Mouse (Mus musculus) thymus, postnatal 25 days (tissue): Measurements from ENCODE around the gene Grin2b.

Source experiments
- DNase-seq: peaks from one replicate; pipeline ENCODE4 v3.0.0; 2022

Gene Grin2b

DNA sequence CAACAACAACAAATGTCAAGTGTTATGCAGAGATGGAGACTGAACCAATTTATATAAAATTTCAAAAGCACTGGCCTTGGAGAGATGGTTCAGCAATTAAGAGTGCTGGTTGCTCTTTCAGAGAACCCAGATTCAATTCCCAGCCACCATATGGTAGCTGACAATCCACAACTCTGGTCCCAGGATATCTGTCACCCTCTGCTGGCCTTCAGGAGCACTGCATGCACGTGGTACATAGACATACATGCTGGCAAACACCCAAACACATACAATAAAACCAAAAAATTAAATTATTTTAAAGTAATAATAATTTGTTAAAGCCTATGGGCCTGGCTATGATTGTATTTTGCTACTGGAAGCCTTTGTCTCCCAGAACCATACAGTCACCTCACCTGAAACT, 77.0 kb downstream of the Grin2b start:
- no peak for DNase-seq

DNA sequence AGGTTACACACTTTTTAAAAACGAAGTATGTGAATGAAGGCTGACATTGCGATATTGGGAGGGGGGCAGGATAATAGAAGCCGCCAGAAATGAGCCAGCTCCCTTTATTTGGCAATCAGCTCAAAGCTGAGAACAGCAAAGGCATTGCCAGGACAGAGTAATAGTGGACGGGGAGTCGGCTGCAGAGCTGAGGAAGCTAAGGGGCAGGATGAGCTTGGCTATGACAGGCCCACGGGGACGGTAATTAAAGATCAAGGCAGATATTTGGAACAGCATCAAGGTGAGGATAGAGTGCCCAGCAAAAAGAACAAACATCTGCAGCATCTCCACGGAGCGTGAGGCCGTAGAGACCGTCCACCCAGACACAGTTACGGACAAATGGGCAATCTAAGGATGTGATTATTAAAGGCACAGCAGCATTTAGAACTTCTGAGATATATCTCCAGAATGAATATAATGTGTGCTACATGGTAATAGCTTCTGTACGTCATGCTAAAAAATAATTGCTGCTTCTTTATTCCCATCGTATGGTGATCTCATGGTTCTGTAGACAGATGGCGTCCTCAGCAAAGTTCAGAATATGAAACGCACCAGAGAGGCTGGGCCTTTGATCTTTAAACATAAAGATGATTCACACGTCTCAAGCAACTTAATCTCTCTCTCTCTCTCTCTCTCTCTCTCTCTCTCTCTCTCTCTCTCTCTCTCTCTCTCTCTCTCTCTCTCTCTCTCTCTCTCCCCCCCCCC, 93.1 kb downstream of the Grin2b start:
- no peak for DNase-seq

DNA sequence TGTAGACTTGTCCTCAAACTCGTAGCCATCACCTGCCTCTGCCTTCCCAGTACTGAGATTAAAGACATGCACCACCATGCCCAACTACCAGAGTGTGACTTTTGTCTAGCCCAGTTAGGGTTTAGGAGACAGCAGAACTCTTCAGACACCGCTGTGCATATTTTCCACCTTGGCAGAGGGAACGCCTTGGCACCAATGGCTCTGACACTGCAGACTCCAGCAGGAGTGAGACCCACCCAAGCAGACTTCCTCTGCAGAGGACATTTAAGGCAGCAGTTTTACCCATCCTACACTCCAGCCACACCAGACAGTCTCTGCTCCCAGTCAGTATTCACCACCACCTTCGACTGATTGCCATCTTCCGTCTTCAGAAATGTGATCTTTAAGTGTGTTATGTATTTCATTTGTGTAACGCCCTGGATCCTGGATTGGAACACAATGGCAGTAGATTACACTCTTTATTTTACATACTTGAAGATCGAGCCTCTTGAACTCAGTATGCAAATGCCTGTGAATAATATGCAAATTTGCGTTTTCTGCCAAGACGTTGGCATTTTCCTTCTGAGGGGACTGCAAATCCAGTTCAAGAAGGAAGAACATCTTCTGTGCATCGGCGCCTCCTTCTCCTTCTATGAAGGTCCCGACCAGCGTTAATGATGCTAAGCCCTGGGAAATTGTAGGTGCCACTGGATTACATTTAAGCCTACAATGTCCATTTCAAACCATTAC, 100.8 kb downstream of the Grin2b start:
- no peak for DNase-seq

DNA sequence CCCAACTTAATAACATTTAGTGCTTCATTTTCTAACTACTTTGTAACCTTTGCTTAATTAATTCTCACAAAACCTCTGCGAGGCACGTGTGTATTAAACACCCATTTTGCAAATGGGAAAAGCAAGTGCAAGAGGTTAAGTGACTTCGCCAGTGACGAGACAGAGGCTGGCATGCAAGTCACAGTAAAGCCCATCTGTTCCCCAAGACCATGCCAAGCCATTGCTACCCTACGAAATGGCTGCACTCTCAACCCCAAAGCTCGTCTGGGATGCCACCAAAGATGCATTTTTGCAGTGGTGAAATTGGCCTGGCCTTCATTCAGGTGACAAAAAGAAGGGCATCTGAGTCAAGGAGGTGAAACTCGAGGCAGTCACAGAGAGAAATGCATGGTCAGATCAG, 103.2 kb downstream of the Grin2b start:
- DNase-seq, result no peak

DNA sequence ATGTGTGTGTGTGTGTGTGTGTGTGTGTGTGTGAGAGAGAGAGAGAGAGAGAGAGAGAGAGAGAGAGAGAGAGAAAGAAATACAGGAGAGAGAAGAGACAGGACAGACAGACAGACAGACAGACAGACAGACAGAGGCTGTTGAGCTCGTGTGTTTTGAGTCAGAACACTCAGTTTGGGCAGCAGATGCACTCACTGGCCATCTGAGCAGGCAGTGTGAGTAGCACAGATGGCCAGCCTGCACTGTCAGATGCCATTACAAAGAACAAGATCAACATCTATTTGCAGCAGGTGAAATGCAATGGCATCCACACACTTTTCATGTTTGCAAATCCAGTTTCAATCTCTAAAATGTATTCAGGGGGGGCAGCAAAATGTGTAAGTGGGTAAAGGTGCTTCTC, 120.0 kb downstream of the Grin2b start:
- DNase-seq, result no peak

DNA sequence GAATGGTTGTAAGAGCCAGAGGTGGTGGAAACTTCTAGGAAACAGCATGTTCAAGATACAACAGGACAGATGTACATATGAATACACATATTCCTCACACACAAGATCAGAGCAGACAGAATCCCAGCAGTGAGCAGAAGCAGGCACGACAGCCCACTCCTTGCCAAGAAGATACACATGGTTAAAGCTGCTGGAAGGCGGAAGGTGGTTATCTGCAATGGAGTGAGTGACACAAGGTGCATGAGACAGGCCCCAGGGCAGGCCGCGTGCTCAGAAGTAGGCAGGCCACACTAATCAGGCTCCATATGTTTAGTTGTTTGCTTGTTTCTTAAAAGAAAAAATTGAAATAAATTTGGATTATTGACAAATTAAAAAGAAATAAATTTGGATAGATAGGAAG, 123.0 kb downstream of the Grin2b start:
- no peak for DNase-seq

DNA sequence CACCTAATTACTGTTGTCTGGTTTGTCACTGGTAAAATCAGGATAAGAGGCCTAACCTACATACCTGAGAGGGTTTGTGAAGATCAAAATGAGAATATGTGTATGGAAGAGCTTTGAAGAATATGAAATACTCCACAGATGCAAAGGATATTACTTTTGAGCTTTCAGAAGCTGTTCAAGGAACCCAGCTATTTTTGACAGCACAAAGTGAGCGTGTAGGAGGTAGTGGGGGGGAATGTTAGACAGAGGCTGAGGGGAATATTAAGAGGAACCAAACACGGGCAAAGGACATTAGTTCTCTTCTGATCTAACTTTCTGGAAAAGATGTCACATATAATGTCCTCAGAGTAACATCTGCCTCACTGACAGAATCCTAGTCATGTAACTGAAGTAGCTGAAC, 125.2 kb downstream of the Grin2b start:
- DNase-seq, result no peak

DNA sequence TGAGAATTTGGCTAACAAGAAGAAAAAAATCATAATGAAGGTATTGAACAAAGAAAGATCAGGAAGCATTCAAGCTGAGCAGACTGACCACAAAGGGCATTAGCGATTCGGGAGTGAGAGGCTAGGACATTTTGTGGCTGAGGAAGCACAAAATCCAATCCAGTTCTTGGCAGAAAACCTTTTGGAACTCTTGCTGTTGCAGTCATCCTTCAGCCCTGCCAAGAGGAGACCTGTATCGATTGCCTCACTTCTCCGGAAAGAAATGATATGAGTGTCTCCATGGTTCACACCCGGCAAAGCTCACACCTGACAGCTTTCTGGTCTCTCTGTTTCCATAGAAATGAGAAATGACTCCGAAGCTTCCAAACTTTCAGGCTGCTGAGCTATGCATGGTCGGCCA, 127.2 kb downstream of the Grin2b start:
- no peak for DNase-seq

DNA sequence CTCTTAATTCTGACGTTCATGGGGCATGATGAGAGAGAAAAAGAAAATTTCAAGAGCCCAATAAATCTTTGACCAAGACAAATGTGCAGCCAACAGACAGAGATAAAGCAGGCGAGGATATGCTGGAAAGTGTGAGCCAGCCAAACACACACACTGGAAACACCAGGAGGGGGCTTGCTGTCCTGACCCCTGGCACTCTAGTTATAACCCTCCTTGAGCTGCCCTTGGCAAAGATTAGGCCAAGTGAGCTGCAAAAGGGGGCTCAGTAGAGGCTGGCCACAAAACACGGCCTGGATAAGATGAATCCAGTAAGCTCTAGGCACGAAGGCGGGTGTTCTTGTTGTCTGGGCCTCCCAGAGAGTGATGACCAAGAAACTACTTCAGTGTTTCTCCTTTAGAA, 128.8 kb downstream of the Grin2b start:
- no peak for DNase-seq

DNA sequence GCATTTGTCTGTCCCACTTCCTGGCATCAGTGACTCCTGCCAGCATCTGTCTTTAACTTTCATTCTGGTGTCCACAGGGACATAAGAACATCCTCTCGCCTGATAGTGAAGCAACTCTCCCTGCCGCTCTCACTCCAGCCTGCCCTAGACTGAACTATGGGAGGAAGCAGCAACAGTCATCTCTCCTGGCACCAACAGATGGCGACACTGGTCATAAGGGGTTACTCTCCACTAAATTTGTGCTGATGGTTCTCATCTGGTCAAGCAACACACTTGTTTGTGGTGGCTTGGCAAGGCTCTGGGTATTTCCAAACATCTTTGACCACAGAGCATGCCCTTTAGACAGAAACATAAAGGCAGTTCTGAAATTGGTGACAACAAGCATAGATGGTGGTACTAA, 130.9 kb downstream of the Grin2b start:
- no peak for DNase-seq

DNA sequence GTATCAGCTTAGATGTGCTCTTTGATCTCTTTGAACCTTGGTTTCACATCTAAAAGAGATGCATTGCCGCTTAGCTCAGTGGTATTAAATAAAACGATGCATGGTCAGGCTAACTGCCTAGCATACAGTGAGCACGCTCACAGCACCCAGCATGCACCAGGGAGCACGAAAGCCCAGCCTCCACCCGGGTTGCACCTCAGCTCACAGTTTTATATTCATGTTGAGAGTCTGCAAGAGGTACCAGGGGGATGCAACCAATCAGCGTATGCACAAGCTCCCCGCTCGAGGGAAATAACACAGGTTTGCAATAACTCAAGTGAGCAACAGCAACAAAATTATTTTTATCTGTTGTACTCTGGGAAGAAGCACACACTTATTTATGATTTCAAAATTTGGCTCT, 131.5 kb downstream of the Grin2b start:
- DNase-seq, result no peak

DNA sequence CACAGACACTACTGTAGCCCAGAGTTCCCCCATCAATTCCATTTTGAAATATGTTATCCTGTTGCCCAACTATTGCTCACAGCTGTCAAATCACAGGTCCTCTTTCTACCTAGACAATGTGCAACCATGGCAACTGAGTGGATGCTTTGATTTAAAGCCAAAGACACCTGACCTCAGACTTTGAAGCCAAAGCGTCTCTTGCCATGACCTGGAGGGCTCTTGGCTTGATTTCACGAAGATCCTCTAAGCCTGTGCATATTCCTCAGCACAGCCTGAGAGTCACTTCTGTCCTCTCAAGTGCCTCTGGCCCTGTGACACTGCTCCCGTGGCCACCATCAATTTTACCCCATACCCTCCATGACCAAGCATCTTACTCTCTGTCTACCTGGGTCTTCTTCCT, 132.4 kb downstream of the Grin2b start:
- no peak for DNase-seq

DNA sequence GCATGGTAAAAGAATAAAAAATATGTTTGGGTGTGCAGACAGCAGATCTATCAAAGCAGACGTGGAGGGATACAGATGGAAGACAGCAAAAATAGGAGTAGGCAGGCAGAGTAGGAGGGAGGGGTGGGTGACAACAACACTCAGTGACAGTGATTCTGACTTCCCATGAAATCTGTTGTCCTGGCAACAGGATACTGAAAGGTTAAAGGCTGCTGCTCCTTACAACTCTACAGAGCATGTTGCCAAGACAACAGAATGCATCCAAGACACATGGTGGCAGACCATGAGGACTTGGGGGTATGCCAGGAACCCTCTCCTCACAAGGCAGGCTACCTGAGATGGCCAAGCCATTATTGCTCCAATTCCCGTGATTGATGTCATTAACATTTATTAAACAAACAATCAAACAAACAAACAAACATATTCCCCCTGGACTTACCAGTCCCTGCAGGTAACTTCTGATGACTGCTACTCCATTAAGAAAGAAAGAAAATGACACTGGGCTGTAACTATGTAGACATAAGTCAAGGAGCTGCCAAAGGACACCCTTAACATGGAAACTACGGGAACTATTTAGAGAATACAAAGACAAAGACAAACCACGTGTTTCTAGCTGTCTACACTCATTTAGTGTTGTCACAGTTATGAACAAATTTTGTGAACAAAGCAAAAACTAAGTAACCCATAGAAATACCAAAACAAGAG, 143.9 kb downstream of the Grin2b start:
- DNase-seq, result no peak

DNA sequence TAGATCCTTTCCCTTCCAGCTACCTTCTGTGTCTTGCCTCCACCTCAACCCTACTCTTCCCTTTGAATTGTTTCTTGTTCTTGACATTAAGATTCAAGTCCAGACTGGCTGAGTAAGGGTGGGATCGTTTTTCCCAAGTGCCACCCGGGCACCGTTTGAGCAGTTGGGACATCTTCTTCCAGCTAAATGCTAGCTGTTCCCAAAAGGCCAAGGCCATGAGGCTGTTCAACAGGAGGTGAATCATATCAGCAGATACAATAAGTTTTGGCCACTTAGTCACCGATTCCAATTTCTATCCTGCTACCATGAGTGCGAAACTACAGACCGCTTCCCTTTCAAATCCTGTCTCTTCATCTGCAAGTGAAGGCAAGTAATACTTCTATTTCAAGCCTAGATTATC, 146.4 kb downstream of the Grin2b start:
- no peak for DNase-seq

DNA sequence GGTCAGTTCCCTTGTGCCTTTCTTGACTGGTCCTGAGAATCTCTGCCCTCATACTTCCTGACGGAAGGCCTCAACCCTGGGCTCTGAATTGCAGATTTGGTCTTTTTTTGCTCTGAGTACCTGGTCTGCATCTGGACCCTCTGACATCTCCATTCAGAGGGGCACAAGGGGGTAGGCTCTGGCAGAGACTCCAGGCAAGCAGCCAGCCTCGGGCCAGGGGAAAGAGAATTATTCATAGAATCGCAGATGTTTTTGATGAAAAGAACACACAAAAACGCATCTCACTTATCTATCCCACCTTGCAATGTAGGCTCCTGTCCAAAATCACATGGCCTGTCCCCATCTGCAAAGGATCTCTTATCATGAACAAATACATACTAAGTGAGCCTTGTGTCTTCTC, 147.5 kb downstream of the Grin2b start:
- DNase-seq, result no peak

DNA sequence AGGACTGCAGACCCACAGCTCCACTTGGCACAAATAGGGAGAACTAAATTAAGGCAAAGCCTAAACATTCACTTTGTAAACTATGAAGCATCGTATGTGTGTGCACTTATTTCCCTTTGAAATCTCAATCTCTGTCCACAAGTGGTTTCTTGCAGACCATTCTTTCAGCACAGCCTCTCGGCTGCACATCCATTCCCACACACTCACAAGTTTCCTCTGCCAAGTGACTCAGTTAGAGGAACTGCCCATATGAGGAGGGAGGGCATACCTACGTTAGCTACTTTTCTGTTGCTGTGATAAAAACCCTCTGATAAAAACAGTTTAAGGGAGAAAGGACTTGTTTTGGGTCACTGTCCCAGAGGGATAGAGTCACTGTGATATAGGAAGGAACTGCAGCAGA, 152.9 kb downstream of the Grin2b start:
- no peak for DNase-seq

DNA sequence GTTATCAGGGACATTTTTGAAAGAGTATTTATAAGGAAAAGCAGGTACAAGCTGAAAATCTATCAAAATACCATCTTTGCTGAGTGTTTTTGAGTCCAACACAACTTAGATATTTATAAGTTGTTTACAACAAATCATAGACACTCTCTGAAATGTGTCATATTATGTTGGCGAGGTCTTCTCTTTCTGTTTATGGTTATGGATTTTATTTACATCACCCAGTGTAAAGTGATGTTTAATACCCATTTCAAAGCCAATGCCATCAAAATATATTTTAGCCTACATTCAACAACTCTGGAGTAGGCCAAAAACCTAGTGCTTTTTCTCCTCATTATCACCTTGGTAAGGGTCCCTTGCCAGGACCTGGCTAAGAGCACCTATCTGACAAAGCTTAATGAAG, 154.3 kb downstream of the Grin2b start:
- no peak for DNase-seq

DNA sequence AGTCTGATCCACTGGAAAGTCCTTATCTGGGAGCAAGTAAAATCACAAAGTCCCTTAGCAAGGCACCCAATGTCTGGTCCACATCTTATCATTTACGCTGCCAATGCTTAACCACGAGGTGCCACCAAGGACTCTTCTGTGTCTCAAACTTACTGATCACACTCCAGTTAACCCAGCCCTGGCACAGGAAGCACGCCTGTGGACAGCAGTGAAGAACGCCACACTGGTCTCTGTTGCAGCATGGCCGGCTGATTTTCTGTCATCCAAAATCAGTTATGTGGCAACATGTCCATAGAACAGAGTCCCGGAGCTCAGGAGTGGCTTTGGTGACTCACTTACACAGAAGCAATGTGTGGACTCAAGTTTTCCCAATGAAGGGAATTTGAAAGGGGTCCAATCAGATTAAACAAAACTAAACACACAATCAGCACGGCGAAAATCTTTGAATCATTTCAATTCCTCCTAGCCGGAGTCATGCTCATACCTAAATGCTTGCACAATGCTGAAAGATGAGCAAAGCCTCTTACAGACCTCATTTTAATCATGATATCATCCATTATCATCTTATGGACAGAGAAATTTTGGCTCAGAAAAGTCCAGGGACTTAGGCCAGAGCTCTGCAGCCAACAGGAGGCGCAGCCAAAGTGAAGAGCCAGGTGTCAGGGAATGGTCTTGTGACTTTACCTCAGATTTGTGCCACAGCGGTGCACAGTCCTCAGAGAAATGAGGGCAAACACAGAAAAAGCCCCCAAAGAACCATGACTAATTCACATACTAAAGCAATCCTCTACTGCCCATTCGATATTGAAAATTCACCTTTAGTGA, 159.5 kb downstream of the Grin2b start:
- no peak for DNase-seq

DNA sequence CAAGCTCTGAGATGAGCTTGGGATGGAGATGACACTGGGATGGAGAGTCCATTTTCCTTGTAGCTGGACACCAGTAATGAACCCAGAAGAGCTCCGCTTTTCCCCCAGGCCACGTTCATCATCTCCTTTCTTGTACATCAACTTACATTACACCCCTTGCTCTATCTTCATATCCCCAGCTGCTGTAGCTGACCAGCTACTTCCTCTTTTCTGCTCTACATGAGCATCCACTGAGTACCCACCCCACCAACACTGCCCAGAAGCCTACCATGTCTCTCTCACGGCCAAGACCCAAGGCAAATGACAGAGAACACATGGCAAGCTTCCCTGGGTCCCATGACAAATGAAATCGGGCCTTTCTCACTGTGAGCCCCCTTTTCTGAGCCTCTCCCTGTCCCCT, 161.8 kb downstream of the Grin2b start:
- DNase-seq, result no peak

DNA sequence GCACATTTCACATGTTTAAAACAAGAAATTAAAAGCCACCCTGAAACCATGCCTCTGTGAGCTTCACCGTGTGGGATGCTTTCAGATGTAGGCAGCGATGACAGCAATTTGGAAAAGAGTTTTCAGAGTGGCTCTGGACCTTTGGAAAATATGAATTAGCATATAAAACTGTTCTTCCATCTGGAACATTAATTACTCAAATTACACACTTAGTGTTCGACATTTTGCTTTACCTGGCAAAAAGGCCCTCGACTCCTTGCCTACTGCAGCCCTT, 162.3 kb downstream of the Grin2b start:
- no peak for DNase-seq

DNA sequence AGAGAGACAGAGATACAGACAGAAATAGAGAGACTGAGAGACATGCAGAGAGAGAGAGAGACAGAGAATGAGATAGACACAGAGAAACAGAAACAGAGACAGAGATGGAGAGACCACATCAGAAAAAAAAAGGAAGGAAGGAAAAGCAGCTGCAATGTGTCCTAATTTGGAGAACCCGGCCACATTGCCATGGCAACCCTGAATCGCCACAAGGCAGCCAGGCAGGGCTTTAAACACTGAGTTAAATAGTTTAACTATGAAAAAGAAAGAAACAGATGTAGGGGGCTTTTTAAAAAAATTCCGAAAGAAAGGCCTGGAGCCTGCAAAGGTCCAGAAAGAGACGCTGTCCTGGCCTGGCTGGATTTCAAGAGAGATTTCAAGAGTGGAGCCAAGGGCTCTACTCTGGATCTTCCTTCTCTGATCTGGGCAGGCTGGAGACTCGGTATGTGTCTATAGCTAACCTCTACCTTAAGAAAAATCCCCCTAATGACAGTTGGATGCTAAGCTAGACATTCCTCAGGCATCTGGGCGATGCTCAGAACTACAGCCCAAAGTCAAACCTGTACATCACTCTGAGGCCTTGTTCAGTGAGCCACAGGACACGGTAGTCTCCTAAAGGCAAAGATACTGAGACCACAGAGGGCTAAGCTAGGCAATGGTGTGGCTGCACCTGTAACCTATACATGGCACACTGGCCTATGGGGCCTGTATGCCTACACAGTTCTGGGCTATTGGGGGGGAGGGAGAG, 162.8 kb downstream of the Grin2b start:
- DNase-seq, result no peak

DNA sequence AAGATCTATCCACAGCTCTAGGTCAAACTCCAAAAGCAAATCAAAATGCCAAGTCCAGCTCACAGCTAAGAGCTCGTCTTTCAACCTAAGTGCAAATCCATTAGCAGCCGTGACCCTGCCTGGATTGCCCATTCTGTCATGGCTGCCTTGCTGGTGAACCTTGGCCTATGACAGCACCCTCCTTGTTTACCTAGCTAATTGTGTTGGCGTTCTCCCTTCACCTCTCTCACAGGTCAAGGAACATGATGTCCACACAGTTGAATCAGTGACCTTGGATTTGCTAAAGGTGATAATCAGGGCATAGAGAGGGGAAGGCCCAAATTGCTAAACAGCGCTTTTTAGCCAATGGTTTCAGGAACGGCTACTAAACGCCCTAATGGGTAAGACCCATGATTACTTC, 165.2 kb downstream of the Grin2b start:
- no peak for DNase-seq

DNA sequence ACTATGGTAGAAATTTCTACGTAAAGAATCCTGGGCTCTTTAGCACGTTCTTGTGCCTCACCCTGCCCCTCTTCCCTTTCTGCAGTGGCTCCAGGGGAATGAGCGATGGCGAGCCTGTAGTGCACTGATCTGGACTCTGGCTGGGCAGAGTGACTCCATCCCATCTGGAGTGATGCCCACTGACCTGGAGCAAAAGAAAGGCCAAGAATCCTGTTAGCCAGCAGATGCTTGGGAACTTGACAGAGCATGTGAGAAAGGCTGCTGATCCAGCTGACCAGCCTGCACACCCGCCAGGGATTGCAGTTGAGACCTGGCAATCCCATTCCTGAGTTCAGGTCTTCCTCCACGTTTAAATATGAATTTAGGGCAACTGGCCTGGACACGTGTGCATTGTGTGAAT, 178.6 kb downstream of the Grin2b start:
- no peak for DNase-seq
